Mouse (Mus musculus) liver, embryonic 14.5 days (tissue): Measurements from ENCODE around the gene Shld2. TPM values are rescaled to one million over a fixed set of nuclear protein-coding genes. Genes with fewer than 3 reads are reported as not detected.

ENCODE experiments used
- ATAC-seq: fragments of 200-750 bp; cut with Nextera tagmentation; 2 replicates; pipeline ENCODE4 v1.8.0; 2017; ENCODE audit warnings: moderate number of reproducible peaks, mild to moderate bottlenecking, moderate library complexity; ENCODE audit not compliant: insufficient read depth
- DNase-seq, 3 experiments: peaks; one replicate each; pipeline ENCODE4 v3.0.0-alpha.2; 2012 to 2013; ENCODE audit warnings: low read depth in 3 of 3, low spot score in 3 of 3
- H3K27ac ChIP-seq: fragments of 300-500 bp; sonication (generic); 2 replicates; pipeline ENCODE4 v1.5.1; 2014; ENCODE audit warnings: moderate library complexity, mild to moderate bottlenecking, control low read depth, inconsistent platforms
- H3K27me3 ChIP-seq: fragments of 300-500 bp; sonication (generic); 2 replicates; pipeline ENCODE4 v1.6.1; 2014; ENCODE audit warnings: mild to moderate bottlenecking, low read length, moderate library complexity; ENCODE audit not compliant: control insufficient read depth, insufficient read depth
- H3K36me3 ChIP-seq: fragments of 300-500 bp; sonication (generic); replicated peaks from 2 replicates; pipeline ENCODE4 v1.6.1; 2014; ENCODE audit warnings: low read depth; ENCODE audit not compliant: control insufficient read depth, insufficient read depth
- H3K4me1 ChIP-seq, 2 experiments: fragments of 200-500 bp in 1 of 2; fragments of 300-500 bp in 1 of 2; sonication (generic) in 1 of 2; replicated peaks; 2 replicates each; pipeline ENCODE4 v1.6.1; 2012 to 2014; ENCODE audit warnings: antibody characterized with exemption in 1 of 2, inconsistent platforms in 1 of 2, low read length in 1 of 2; ENCODE audit not compliant: control insufficient read depth in 2 of 2, insufficient read depth in 2 of 2
- H3K4me2 ChIP-seq: fragments of 300-500 bp; sonication (generic); 2 replicates; pipeline ENCODE4 v1.6.1; 2014; ENCODE audit warnings: low read depth, mild to moderate bottlenecking, control low read depth, moderate library complexity
- H3K4me3 ChIP-seq, 2 experiments: fragments of 200-500 bp in 1 of 2; fragments of 300-500 bp in 1 of 2; sonication (generic) in 1 of 2; 2 replicates each; pipeline ENCODE4 v1.5.1; 2012 to 2014; ENCODE audit warnings: low read depth in 2 of 2, low read length in 2 of 2, mild to moderate bottlenecking in 2 of 2, control low read depth in 1 of 2, inconsistent platforms in 1 of 2, moderate library complexity in 1 of 2; ENCODE audit not compliant: insufficient read depth in 1 of 2
- H3K9ac ChIP-seq: fragments of 300-500 bp; sonication (generic); replicated peaks from 2 replicates; pipeline ENCODE4 v1.6.1; 2014; ENCODE audit warnings: mild to moderate bottlenecking, control low read depth, moderate library complexity
- H3K9me3 ChIP-seq: fragments of 300-500 bp; sonication (generic); 2 replicates; pipeline ENCODE4 v1.6.1; 2016; ENCODE audit warnings: low read length, mixed read lengths; ENCODE audit not compliant: control insufficient read depth
- CTCF ChIP-seq: IDR thresholded peaks from 2 replicates; pipeline ENCODE4 v1.5.1; 2016; ENCODE audit warnings: antibody characterized with exemption, low read depth, control low read depth
- EP300 ChIP-seq: IDR thresholded peaks from 2 replicates; pipeline ENCODE4 v1.6.1; 2016; ENCODE audit warnings: antibody characterized with exemption, low read depth
- WGBS: fragments of 180-500 bp; shearing (Covaris S2); extraction: QIAGEN DNeasy Blood & Tissue Kit; methylation state at CpG from one replicate; pipeline ENCODE4 v1.1.7; 2014; ENCODE audit not compliant: insufficient replicate concordance; 5-methylcytosine and 5-hydroxymethylcytosine counted together
- polyA plus RNA-seq, 2 experiments: library from polyadenylated mRNA; depleted of rRNA in 1 of 2; stranded (reverse) in 1 of 2; unstranded in 1 of 2; fragments of >200 nt; fragmentation: Nextera tagmentation in 1 of 2; extraction: Ambion mirVana in 1 of 2; gene quantifications; 2 replicates each; pipeline versions ENCODE4 v1.2.1 to v1.2.3; 2012 to 2014

Shld2 gene
- polyA plus RNA-seq, 2 experiments = 3.0 to 4.8 TPM

DNA sequence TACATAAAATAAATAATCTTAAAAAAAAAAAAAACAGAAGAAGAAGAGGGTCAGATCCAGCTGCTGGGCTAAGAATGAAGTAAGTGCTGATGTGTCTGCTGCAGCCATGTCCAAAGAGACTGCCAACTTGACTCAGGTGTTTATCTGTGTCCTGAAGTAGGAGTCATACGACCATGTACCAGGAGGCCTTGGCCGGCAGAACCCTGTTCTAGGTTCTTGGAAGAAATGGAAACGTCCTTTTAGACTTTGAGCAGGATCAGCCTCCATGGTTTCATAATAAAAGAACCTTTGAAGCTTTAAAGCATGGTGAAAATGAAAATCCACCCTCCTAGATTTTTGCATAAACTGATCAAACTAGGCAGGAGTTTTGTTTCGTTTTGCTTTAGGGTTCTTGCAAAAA is 44.2 kb upstream of the Shld2 start:
- no peak overlapping the region for H3K27ac ChIP-seq

DNA sequence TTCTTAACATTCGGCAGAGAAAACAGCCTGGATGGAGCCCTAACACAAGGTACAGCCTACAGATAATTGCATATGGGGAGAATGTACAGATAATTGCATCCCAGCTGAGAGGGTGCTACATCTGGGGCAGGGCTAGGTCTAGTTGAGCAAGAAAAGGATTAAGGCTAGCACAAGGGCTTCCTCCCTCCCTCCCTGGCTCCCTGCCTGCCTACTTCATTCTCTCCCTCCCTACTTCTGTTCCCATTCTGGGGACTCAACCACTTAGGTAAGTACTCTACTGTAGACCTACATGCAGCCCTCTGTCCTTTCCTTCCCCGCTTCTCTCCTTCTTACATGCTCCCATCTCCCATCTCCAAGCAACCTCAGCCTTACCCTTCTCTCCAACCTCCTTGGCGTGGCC is 43.0 kb upstream of the Shld2 start:
- Histone ChIP-seq H3K27ac (no peak overlapping the region), H3K36me3 (no peaks in the 10 kb centered on the region), H3K9ac (no peak overlapping the region), H3K27me3 (no peaks in the 10 kb centered on the region), H3K4me1 (peaks cover 0 to 12% of the 10 kb centered on the region in 2 experiments; a peak in 2 of 4 replicates), H3K4me3 (no peak overlapping the region), H3K4me2 (no peak overlapping the region), H3K9me3 (no peaks in the 10 kb centered on the region)
- DNase-seq (no peak), ATAC-seq (no peak)
- 67% methylated on average over 3 of the region's 3 CpGs for WGBS
- no peak for TF ChIP-seq EP300
- TF ChIP-seq CTCF = no peak

More for the DNA sequence above, 44.2 kb upstream of the Shld2 start:
- no peak overlapping the region for H3K4me3 ChIP-seq
- H3K4me1 ChIP-seq = peaks cover 0 to 9% of the 10 kb centered on the region in 2 experiments; a peak in 1 of 4 replicates
- ATAC-seq (no peak), DNase-seq (no peak)
- H3K9ac ChIP-seq = no peak overlapping the region
- no peak for TF ChIP-seq EP300
- TF ChIP-seq CTCF = no peak
- no peak overlapping the region for H3K4me2 ChIP-seq
- no peaks in the 10 kb centered on the region for H3K36me3 ChIP-seq
- WGBS = 53% methylated on average over 4 of the region's 4 CpGs
- no peaks in the 10 kb centered on the region for H3K27me3 ChIP-seq
- H3K9me3 ChIP-seq = no peaks in the 10 kb centered on the region

DNA sequence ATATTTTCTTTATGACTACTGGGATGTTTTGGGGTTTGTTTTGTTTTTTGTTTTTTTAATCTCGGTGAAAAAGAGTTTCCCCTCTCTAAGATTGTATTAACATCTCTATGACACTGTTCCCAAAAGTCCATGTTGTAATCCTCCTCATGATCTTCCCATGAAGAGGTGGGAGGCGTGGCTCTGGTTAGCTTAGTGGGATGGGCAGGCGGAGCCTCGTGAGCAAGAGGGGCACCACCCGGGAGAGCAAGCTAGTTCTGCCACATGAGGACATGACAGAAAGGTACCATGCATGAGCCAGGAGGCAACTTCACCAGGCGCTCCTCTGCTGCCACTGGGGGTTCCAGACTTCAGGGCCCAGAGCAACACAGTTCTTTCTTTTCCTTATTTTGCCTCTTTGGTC is 42.2 kb upstream of the Shld2 start:
- Histone ChIP-seq H3K9ac (no peak overlapping the region), H3K27me3 (no peaks in the 10 kb centered on the region), H3K9me3 (no peaks in the 10 kb centered on the region), H3K36me3 (no peaks in the 10 kb centered on the region), H3K4me2 (no peak overlapping the region), H3K4me1 (peaks cover 0 to 6% of the 10 kb centered on the region in 2 experiments; a peak in 2 of 4 replicates), H3K4me3 (no peak overlapping the region), H3K27ac (no peak overlapping the region)
- WGBS = 39% methylated on average over 6 of the region's 6 CpGs
- no peak for TF ChIP-seq CTCF
- TF ChIP-seq EP300 = no peak
- DNase-seq (no peak), ATAC-seq (no peak)

DNA sequence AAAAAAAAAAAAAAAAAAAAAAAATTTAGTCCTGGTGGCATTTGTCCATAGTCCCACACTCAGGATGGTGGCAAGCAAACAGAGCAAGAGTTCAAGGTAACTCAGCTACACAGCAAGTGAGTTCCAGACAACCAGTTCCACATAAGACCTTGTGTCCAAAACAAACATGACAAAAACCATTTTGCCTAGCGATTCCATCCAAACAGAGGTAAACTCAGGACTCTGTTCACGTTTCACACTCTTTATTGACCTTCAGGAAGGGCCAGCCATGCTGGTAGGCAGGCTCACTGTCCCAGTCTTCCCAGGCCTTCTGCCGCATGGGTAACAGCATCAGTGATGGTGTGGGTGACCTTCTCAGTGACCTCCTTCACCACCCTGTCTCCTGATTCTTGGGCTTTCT is 41.4 kb upstream of the Shld2 start:
- DNase-seq (no peak), ATAC-seq (no peak)
- TF ChIP-seq CTCF (no peak), EP300 (no peak)
- Histone ChIP-seq H3K4me2 (no peak overlapping the region), H3K27ac (no peak overlapping the region), H3K9me3 (no peaks in the 10 kb centered on the region), H3K4me3 (no peak overlapping the region), H3K4me1 (peaks cover 0 to 6% of the 10 kb centered on the region in 2 experiments; a peak in 2 of 4 replicates), H3K27me3 (no peaks in the 10 kb centered on the region), H3K9ac (no peak overlapping the region), H3K36me3 (no peaks in the 10 kb centered on the region)
- WGBS = 57% methylated on average over 3 of the region's 3 CpGs

DNA sequence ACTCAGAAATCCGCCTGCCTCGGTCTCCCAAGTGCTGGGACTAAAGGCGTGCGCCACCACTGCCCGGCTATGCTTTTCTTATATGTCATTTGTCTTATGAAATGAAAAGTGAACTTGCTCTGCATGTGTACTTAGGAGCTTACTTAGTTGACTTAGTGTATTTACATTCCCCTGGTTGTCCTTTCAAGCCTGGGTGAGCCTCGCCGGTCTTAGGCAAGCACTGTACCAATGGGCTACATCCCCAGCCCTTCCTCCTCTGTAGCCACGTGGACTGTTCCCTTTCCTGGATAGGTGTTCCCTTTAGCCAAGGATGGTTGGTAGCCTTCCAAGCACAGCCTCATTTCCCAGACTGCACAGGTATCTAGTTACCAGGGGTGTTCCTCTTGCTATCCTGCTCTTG is 38.7 kb upstream of the Shld2 start:
- no peak overlapping the region for H3K27ac ChIP-seq
- H3K36me3 ChIP-seq = no peaks in the 10 kb centered on the region
- no peaks in the 10 kb centered on the region for H3K9me3 ChIP-seq
- 66% methylated on average over 8 of the region's 8 CpGs for WGBS
- no peak for TF ChIP-seq CTCF
- TF ChIP-seq EP300 = no peak
- H3K4me1 ChIP-seq = peaks cover 0 to 6% of the 10 kb centered on the region in 2 experiments; a peak in 2 of 4 replicates
- peak; percentile 46; the same call in 1 of the 2 replicates for ATAC-seq
- H3K9ac ChIP-seq = no peak overlapping the region
- H3K4me2 ChIP-seq = no peak overlapping the region
- DNase-seq = peak in 1 of 3 experiments; percentile 14
- H3K4me3 ChIP-seq = no peak overlapping the region
- H3K27me3 ChIP-seq = no peaks in the 10 kb centered on the region
